Mouse (Mus musculus) MEL (cell line): ENCODE results near the gene Grb10.

Experiments
- JUND ChIP-seq: IDR thresholded peaks from 2 replicates; pipeline ENCODE4 v1.6.1; 2011; ENCODE audit warnings: low read depth, mild to moderate bottlenecking, improper control_type of control experiment, low read length
- POLR2A ChIP-seq, 2 experiments: IDR thresholded peaks; 2 replicates each; pipeline ENCODE4 v1.6.1; 2011 to 2012; ENCODE audit warnings: low read length in 2 of 2, mild to moderate bottlenecking in 2 of 2, control low read depth in 1 of 2, improper control_type of control experiment in 1 of 2, low read depth in 1 of 2, moderate library complexity in 1 of 2; ENCODE audit not compliant: control insufficient read depth in 1 of 2, insufficient read depth in 1 of 2, poor library complexity in 1 of 2
- TAL1 ChIP-seq: IDR thresholded peaks from 2 replicates; pipeline ENCODE4 v1.6.1; 2012; ENCODE audit warnings: mild to moderate bottlenecking, inconsistent platforms, low read length, moderate library complexity, mixed read lengths

- TF ChIP-seq TAL1, result no peak
- no peak for TF ChIP-seq JUND
- TF ChIP-seq POLR2A (IDR thresholded peaks at IDR 0.05; ENCODE audit: control insufficient read depth in 1 of 2, insufficient read depth in 1 of 2, low read depth in 1 of 2, low read length in 2 of 2, poor library complexity in 1 of 2), result no peak
Observed at GRCm38 (mm10) chr11:11962629-11962954, 75.9 kb downstream of the Grb10 start.
